Mouse (Mus musculus) intestine, embryonic 15.5 days (tissue): ENCODE results near the gene Fscb. TPM values are rescaled to one million over a fixed set of nuclear protein-coding genes. Genes with fewer than 3 reads are reported as not detected.

Experiments used
- ATAC-seq: fragments of 200-750 bp; cut with Nextera tagmentation; 2 replicates; pipeline ENCODE4 v1.8.0; 2017; ENCODE audit warnings: moderate TSS enrichment, moderate library complexity
- H3K27ac ChIP-seq: fragments of 300-500 bp; sonication (generic); 2 replicates; pipeline ENCODE4 v1.5.1; 2015; ENCODE audit warnings: mild to moderate bottlenecking, inconsistent platforms
- H3K27me3 ChIP-seq: fragments of 300-500 bp; sonication (generic); replicated peaks from 2 replicates; pipeline ENCODE4 v1.6.1; 2015; ENCODE audit warnings: inconsistent platforms
- H3K36me3 ChIP-seq: fragments of 300-500 bp; sonication (generic); 2 replicates; pipeline ENCODE4 v1.6.1; 2015; ENCODE audit warnings: inconsistent platforms
- H3K4me1 ChIP-seq: fragments of 300-500 bp; sonication (generic); replicated peaks from 2 replicates; pipeline ENCODE4 v1.6.1; 2015; ENCODE audit warnings: inconsistent platforms
- H3K4me2 ChIP-seq: fragments of 300-500 bp; sonication (generic); replicated peaks from 2 replicates; pipeline ENCODE4 v1.6.1; 2015; ENCODE audit warnings: mild to moderate bottlenecking, inconsistent platforms
- H3K4me3 ChIP-seq: fragments of 300-500 bp; sonication (generic); replicated peaks from 2 replicates; pipeline ENCODE4 v1.5.1; 2015; ENCODE audit warnings: inconsistent platforms
- H3K9ac ChIP-seq: fragments of 300-500 bp; sonication (generic); 2 replicates; pipeline ENCODE4 v1.6.1; 2015; ENCODE audit warnings: inconsistent platforms
- H3K9me3 ChIP-seq: fragments of 300-500 bp; sonication (generic); 2 replicates; pipeline ENCODE4 v1.6.1; 2016; ENCODE audit warnings: inconsistent platforms
- WGBS: fragments of 180-500 bp; shearing (Covaris S2); methylation state at CpG from one replicate; pipeline ENCODE4 v1.1.7; 2015; 5-methylcytosine and 5-hydroxymethylcytosine counted together
- polyA plus RNA-seq: library from polyadenylated mRNA; unstranded; fragments of >200 nt; fragmentation: Nextera tagmentation; extraction: Ambion mirVana; gene quantifications from 2 replicates; pipeline ENCODE4 v1.2.1, GENCODE M21; 2015

Fscb gene
- not detected in 2 replicates for polyA plus RNA-seq

- Histone ChIP-seq H3K4me3 (no peak within 1 kb of the TSS), H3K9me3 (no peaks in the 10 kb centered on the region), H3K4me1 (no peaks in the 10 kb centered on the region), H3K36me3 (no peaks in the 10 kb centered on the region), H3K27ac (no peak within 1 kb of the TSS), H3K9ac (no peak within 1 kb of the TSS), H3K27me3 (no peaks in the 10 kb centered on the region), H3K4me2 (no peak within 1 kb of the TSS)
- no peak for ATAC-seq
- 73% methylated on average over 1 of the region's 1 CpGs for WGBS
These were observed at the start of gene Fscb for GRCm38 (mm10) chr12:64474590-64474989. Gene Fscb, minus strand, starts transcription at chr12:64474690.

GRCm38 (mm10) chr12:64516775-64517174 lies 42.3 kb upstream of the Fscb start:
- no peak overlapping the region for H3K4me2 ChIP-seq
- no peak overlapping the region for H3K4me3 ChIP-seq
- WGBS: 59% methylated on average over 2 of the region's 2 CpGs
- no peaks in the 10 kb centered on the region for H3K27me3 ChIP-seq
- no peak overlapping the region for H3K9ac ChIP-seq
- H3K9me3 ChIP-seq: no peaks in the 10 kb centered on the region
- no peaks in the 10 kb centered on the region for H3K36me3 ChIP-seq
- ATAC-seq: no peak
- H3K27ac ChIP-seq: no peak overlapping the region
- no peaks in the 10 kb centered on the region for H3K4me1 ChIP-seq

GRCm38 (mm10) chr12:64513439-64513838 lies 38.9 kb upstream of the Fscb start:
- no peaks in the 10 kb centered on the region for H3K4me1 ChIP-seq
- no peaks in the 10 kb centered on the region for H3K36me3 ChIP-seq
- H3K9ac ChIP-seq: no peak overlapping the region
- no peaks in the 10 kb centered on the region for H3K9me3 ChIP-seq
- H3K4me2 ChIP-seq: no peak overlapping the region
- 85% methylated on average over 1 of the region's 1 CpGs for WGBS
- no peaks in the 10 kb centered on the region for H3K27me3 ChIP-seq
- no peak for ATAC-seq
- no peak overlapping the region for H3K4me3 ChIP-seq
- H3K27ac ChIP-seq: no peak overlapping the region

GRCm38 (mm10) chr12:64497706-64498105 lies 23.2 kb upstream of the Fscb start:
- Histone ChIP-seq H3K27me3 (no peaks in the 10 kb centered on the region), H3K4me2 (no peak overlapping the region), H3K4me3 (no peak overlapping the region), H3K27ac (no peak overlapping the region), H3K36me3 (no peaks in the 10 kb centered on the region), H3K4me1 (no peaks in the 10 kb centered on the region), H3K9ac (no peak overlapping the region), H3K9me3 (no peaks in the 10 kb centered on the region)
- WGBS: 65% methylated on average over 5 of the region's 5 CpGs
- no peak for ATAC-seq

GRCm38 (mm10) chr12:64473615-64474014 lies 875 bp downstream of the Fscb start:
- Histone ChIP-seq H3K4me2 (no peak overlapping the region), H3K9ac (no peak overlapping the region), H3K4me3 (no peak overlapping the region), H3K27ac (no peak overlapping the region), H3K36me3 (no peaks in the 10 kb centered on the region), H3K27me3 (no peaks in the 10 kb centered on the region), H3K4me1 (no peaks in the 10 kb centered on the region), H3K9me3 (no peaks in the 10 kb centered on the region)
- no peak for ATAC-seq
- 82% methylated on average over 1 of the region's 1 CpGs for WGBS

- no peak overlapping the region for H3K4me3 ChIP-seq
- H3K36me3 ChIP-seq: no peaks in the 10 kb centered on the region
- no peak overlapping the region for H3K4me2 ChIP-seq
- H3K9me3 ChIP-seq: no peaks in the 10 kb centered on the region
- no peaks in the 10 kb centered on the region for H3K27me3 ChIP-seq
- H3K9ac ChIP-seq: no peak overlapping the region
- H3K4me1 ChIP-seq: no peaks in the 10 kb centered on the region
- WGBS: 92% methylated on average over 1 of the region's 1 CpGs
- no peak for ATAC-seq
- no peak overlapping the region for H3K27ac ChIP-seq
These were observed 1.4 kb downstream of the Fscb start for GRCm38 (mm10) chr12:64473136-64473535.

GRCm38 (mm10) chr12:64455228-64455627 lies 19.3 kb downstream of the Fscb start:
- H3K9me3 ChIP-seq: no peaks in the 10 kb centered on the region
- H3K4me1 ChIP-seq: no peaks in the 10 kb centered on the region
- no peaks in the 10 kb centered on the region for H3K36me3 ChIP-seq
- no peaks in the 10 kb centered on the region for H3K27me3 ChIP-seq
- H3K9ac ChIP-seq: no peak overlapping the region
- no peak for ATAC-seq
- H3K27ac ChIP-seq: no peak overlapping the region
- H3K4me2 ChIP-seq: no peak overlapping the region
- H3K4me3 ChIP-seq: no peak overlapping the region

- ATAC-seq: no peak; the same call in 1 of the 2 replicates
- 47% methylated on average over 9 of the region's 9 CpGs for WGBS
- no peaks in the 10 kb centered on the region for H3K36me3 ChIP-seq
These were observed 24.6 kb downstream of the Fscb start for GRCm38 (mm10) chr12:64449911-64450310.

GRCm38 (mm10) chr12:64436675-64437074 lies 37.8 kb downstream of the Fscb start:
- H3K36me3 ChIP-seq: no peaks in the 10 kb centered on the region
- no peaks in the 10 kb centered on the region for H3K27me3 ChIP-seq
- H3K9ac ChIP-seq: no peak overlapping the region
- no peak for ATAC-seq
- H3K4me1 ChIP-seq: no peaks in the 10 kb centered on the region
- 26% methylated on average over 2 of the region's 2 CpGs for WGBS
- no peak overlapping the region for H3K27ac ChIP-seq
- no peak overlapping the region for H3K4me3 ChIP-seq
- no peak overlapping the region for H3K4me2 ChIP-seq
- H3K9me3 ChIP-seq: no peaks in the 10 kb centered on the region

More at GRCm38 (mm10) chr12:64449911-64450310, 24.6 kb downstream of the Fscb start:
- H3K27me3 ChIP-seq: no peaks in the 10 kb centered on the region
- no peak overlapping the region for H3K4me3 ChIP-seq
- no peak overlapping the region for H3K27ac ChIP-seq
- no peak overlapping the region for H3K4me2 ChIP-seq
- H3K4me1 ChIP-seq: no peaks in the 10 kb centered on the region
- H3K9me3 ChIP-seq: no peaks in the 10 kb centered on the region
- H3K9ac ChIP-seq: no peak overlapping the region
